Mouse (Mus musculus) cerebellum, adult 8-10 months (tissue): Measurements from ENCODE around the gene Pthlh.
"Not testable (repeated sequence)": the region's sequence is repeated elsewhere in the genome, so short reads cannot be mapped to it uniquely, and the experiment has no call there.

Experiments used
- DNase-seq: peaks from one replicate; pipeline ENCODE4 v3.0.0; 2022

The Pthlh gene

GRCm38 (mm10) chr6:147263587-147264565, at the start of gene Pthlh:
Pthlh (minus strand) TSS chr6:147264183.
- peak; percentile 15 for DNase-seq

GRCm38 (mm10) chr6:147313331-147313730, 49.3 kb upstream of the Pthlh start:
- no peak for DNase-seq

- DNase-seq: no peak
Observed at GRCm38 (mm10) chr6:147310435-147310978, 46.5 kb upstream of the Pthlh start.

- no peak for DNase-seq
Observed at GRCm38 (mm10) chr6:147310035-147310434, 46.1 kb upstream of the Pthlh start.

GRCm38 (mm10) chr6:147304236-147304635, 40.3 kb upstream of the Pthlh start:
- not testable (repeated sequence) for DNase-seq

GRCm38 (mm10) chr6:147299607-147300006, 35.6 kb upstream of the Pthlh start:
- DNase-seq: no peak

GRCm38 (mm10) chr6:147279309-147279708, 15.3 kb upstream of the Pthlh start:
- no peak for DNase-seq

- DNase-seq: no peak
Observed at GRCm38 (mm10) chr6:147268143-147268790, 4.3 kb upstream of the Pthlh start.

- no peak for DNase-seq
Observed at GRCm38 (mm10) chr6:147266466-147266865, 2.5 kb upstream of the Pthlh start.

- no peak for DNase-seq
Observed at GRCm38 (mm10) chr6:147263178-147263577, 805 bp downstream of the Pthlh start.

GRCm38 (mm10) chr6:147261616-147262015, 2.4 kb downstream of the Pthlh start:
- no peak for DNase-seq

GRCm38 (mm10) chr6:147260766-147261165, 3.2 kb downstream of the Pthlh start:
- DNase-seq: no peak

- no peak for DNase-seq
Observed at GRCm38 (mm10) chr6:147247782-147248181, 16.2 kb downstream of the Pthlh start.

GRCm38 (mm10) chr6:147244294-147244693, 19.7 kb downstream of the Pthlh start:
- no peak for DNase-seq

- DNase-seq: no peak
Observed at GRCm38 (mm10) chr6:147243655-147244054, 20.3 kb downstream of the Pthlh start.

- DNase-seq: no peak
Observed at GRCm38 (mm10) chr6:147241541-147241940, 22.4 kb downstream of the Pthlh start.

- peak; percentile 29 for DNase-seq
Observed at GRCm38 (mm10) chr6:147240203-147240804, 23.7 kb downstream of the Pthlh start.

GRCm38 (mm10) chr6:147226696-147227095, 37.3 kb downstream of the Pthlh start:
- DNase-seq: no peak

- no peak for DNase-seq
Observed at GRCm38 (mm10) chr6:147219099-147219498, 44.9 kb downstream of the Pthlh start.

GRCm38 (mm10) chr6:147216156-147216555, 47.8 kb downstream of the Pthlh start:
- DNase-seq: no peak

- no peak for DNase-seq
Observed at GRCm38 (mm10) chr6:147207821-147208330, 56.1 kb downstream of the Pthlh start.
